Mouse (Mus musculus): ENCODE measurements at regions not wholly inside any gene's neighbourhood (a gene's known extent, or its start where the extent isn't known, plus 50 kb on each side); places are given as distances from the start of the nearest gene placed in this dataset.

DNA sequence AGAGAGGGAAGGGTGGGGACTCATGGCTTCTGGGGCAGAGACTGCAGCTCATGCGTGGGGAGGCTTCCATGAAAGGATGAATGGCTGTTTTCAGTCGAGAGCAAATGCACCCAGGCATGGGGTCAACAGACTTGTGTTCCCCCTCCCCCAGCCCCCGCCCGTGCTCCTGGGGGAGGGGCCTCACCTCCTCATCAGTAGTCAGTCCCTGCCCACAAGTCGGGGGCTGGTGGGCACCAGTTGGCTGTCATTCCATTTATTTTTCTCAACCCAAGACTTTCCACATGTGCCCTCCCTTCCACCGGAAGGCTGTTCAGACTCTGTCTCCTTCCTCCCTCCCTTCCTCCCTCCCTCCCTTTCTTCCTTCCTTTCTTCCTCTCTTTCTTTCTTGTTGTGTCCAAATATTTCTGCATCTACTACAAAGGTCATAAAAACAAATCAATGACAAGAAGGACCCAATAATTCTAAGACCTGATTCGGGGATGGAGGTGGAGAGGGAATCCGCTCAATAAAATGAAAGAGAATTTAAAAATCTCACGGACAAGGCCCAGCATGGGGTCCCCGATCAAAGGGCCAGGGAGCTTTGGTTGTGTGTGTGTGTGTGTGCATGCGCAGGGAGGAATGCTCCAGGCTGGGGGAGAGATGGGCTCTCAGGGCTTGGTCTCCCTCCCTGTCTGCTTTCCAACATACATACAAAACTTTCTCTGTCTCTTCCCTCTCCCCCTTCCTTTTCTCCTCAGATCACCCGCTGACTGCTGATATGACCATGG, 57.7 kb downstream of the Rpl14 start:
- no peak for ATAC-seq (ENCODE audit: insufficient number of reproducible peaks, low FRiP score, low TSS enrichment)

DNA sequence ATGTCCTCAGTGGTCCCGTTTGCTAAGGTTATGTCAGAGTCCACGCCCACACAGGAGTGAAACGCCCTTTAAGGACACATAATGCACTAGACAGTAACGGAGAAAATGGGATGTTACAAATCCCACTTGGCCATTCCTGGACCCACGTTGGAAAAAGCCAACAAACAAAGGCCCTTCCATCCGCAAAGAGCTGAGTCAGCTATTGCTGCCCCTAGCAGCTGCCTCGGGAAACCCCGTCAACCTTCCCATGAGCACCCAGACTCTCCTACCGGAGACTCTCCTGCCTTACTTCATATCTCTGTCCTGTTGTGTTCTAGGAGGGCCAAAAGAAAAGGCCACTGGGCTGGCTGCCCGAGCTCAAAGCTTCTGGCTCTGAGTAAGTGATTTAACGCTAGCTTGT, 58.4 kb downstream of the Rpl14 start:
- ATAC-seq (ENCODE audit: insufficient number of reproducible peaks, low FRiP score, low TSS enrichment): no peak

DNA sequence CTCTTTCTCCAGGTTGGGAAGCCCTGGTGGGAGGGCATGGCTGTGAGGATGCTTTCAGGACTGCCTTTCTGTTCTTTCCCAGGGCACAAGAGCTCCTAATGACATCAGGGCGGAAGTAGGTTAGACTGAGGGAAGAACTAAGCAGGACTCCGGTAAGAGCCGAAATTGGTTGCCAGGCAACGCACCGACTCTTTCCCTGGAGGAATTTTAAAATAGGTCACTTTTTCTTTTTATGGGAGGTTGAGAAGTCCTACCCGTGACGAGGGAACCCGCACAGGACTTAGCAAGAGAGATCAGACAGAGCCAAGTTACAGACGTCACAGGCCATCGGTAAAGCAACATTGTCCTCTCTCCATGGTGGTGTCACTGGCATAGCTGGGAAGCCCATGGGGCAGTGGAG, 61.6 kb downstream of the Rpl14 start:
- ATAC-seq (ENCODE audit: insufficient number of reproducible peaks, low FRiP score, low TSS enrichment): no peak

DNA sequence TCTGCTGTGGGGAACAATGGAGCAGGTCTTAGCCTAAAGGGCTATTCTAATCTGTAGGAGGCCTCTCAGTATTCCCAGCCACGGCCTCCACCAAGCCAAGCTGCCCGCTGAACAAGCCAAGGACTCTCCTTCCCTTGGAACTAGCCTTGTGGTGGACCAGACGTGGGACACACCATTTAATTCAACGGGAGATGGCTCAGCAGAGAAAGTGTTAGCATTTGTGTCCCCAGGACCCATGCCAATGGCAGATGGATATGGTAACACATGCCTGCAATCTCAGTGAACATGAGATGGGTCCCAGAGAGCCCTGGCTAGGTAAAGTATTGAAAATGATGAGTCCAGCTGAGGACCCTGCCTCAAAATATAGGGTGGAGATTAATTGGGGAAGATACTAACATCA, 71.4 kb downstream of the Rpl14 start:
- no peak for ATAC-seq (ENCODE audit: insufficient number of reproducible peaks, low FRiP score, low TSS enrichment)

DNA sequence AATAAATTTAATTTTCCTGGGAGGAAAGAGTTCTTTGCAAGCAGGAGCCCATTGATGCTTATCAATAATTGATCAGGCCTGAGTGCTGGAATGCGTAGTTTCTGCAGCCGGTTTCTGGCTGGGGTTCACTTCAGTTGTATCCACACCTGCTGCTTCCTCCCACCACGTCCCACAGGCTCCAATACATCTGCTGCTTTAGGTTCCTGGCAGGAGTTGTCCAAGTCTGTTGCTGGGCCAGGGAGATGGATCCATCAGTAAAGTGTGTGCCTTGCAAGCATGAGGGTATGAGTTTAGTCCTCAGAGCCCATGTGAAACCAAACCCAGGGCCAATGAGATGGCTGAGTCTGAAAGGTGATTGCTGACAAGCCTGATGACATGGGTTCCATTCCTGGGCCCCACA, 72.1 kb downstream of the Rpl14 start:
- no peak for ATAC-seq (ENCODE audit: insufficient number of reproducible peaks, low FRiP score, low TSS enrichment)

DNA sequence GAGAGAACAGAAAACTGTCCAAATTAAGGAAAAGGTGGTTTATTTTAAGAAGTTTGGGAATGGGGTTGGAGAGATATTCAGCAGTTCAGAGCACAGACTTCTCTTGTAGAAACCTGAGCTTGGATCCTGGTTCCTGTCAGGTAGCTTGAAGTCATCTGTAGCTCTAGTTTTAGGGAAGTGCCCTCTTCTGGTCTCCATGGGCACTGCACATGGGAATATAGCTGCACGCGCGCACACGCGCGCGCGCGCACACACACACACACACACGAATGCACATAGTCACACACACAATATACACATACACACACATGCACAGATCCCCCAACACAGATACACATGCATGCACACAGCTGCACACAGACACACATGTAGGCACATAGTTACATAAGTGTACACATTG, 74.5 kb downstream of the Rpl14 start:
- ATAC-seq (ENCODE audit: insufficient number of reproducible peaks, low FRiP score, low TSS enrichment): no peak

DNA sequence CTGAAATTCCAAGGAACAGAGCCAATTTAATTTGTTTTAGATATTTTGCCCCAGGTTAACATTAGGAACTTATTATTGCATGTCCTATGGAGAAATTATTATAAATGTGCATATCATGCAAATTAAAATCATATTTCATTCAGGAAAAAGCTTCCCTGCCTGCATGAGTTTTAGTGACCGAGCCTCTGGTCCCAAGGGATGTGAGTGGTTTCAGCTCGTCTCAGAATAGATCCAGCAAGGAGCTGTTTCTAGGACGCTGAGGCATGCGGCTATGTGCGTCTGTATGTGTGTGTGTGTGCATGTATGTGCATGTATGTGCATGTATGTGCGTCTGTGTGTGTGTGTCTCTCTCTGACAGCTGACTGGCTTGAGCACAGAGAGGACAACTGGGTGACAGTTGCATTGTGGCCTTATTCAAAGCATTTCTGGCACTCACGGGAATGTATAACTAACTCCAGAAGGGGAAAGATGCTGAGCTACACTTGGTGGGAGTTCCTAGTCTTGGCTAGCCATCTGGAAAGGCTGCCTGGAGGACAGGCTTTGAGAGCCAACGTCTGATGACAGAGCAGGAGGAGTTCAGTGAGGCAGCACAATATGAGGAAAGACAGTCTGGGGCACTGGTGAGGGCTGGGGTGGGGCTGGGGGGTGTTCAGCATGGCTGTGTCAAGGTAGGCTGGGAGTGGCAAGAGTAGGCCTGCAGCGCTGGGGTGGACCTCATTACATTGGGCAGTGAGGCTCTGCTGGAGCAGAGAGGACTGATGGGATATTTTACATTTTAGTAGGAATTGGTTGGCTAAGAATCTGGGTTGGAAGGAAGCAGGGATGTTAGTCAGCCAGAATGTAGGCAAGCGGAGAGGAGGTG, 75.8 kb downstream of the Rpl14 start:
- ATAC-seq (ENCODE audit: insufficient number of reproducible peaks, low FRiP score, low TSS enrichment): no peak

DNA sequence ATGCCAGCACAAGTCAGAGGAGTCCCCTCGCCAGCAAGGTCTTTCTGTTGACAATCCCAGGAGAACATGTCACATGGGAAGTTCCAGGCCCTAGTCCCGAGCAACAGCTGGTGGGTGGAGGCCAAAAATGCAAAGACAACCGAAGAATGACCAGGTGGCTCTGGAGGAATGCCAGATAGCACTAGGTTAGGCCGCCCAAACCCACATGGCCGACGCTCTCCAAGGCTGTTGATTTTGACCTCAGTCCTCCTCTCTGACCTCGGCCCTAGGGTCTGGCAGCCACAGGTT, 76.4 kb downstream of the Rpl14 start:
- no peak for ATAC-seq (ENCODE audit: insufficient number of reproducible peaks, low FRiP score, low TSS enrichment)

DNA sequence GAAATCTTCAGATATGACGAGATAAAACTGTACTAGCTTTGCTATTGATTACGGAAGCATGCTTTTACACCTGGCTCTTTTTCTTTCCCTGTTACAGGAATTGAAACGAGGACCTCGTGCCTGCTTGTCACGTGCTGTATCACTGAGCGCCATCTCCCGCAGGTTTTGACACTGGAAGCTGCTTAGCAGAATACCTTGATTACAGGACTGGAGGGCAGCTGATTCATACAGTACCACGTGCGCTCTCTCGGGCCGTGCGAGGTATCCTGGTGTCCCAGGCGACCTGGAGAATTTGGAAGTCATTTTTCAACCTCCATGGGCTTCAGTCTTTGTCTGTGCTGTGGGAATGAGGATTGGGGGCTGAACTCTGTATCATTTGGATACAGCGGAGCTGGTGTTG, 81.5 kb downstream of the Rpl14 start:
- ATAC-seq (ENCODE audit: insufficient number of reproducible peaks, low FRiP score, low TSS enrichment): no peak

DNA sequence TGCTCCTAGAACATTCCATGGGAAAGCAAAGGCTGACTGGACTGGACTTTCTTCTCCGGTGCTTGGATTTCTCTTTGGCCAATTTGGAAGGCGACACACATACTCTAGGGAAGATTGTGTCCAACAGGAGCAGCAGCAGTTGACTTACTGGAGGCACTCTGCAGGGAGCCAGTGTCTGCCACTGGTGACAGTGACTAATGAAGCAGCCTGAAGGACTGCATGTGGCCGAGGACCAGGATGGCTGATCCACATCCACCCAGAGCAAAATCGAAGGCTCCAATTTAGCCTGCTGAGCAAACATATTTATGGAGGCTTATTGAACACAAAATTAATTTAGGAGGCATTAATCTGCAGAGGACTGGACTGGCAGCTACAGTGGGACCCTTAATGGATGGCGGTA, 81.9 kb downstream of the Rpl14 start:
- ATAC-seq (ENCODE audit: insufficient number of reproducible peaks, low FRiP score, low TSS enrichment): no peak

DNA sequence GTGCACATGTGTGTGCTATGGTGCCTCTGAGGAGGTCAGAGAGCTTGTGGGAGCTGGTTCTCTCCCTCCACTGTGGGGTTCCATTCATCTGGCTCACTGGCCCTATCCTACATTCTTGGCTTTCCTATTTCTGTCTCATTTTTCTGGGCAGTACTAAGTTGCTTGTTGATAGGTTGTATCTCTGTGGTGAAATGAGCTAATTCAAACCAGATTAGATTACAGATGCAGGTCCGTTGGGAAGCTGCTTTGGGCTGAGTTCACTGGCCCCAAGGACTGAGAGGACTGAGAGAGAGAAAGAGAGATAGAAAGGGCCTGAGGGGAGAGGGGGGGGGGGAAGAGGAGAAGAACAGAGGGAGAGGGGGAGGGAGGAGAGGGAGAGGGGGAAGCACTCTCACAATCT, 83.5 kb downstream of the Rpl14 start:
- no peak for ATAC-seq (ENCODE audit: insufficient number of reproducible peaks, low FRiP score, low TSS enrichment)

DNA sequence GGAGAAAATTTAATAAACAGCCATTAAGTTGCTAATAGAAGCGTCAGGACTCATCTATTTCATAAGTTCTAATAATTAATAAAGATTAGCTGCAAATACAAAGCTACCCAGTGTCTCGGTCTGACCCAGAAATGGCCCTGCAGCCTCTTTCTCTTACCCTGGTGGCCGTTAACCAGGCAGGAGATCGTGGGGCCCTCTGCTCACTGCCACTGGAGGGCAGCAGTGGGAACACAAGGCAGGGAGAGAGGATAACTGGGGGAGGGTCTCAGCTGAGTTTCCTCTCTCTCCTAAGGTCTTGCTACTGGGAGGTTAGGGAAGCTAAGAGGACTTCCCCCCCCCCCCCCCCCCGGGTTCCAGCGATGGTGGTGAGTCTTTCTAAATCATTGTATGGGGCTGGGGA, 85.7 kb downstream of the Rpl14 start:
- no peak for ATAC-seq (ENCODE audit: insufficient number of reproducible peaks, low FRiP score, low TSS enrichment)

DNA sequence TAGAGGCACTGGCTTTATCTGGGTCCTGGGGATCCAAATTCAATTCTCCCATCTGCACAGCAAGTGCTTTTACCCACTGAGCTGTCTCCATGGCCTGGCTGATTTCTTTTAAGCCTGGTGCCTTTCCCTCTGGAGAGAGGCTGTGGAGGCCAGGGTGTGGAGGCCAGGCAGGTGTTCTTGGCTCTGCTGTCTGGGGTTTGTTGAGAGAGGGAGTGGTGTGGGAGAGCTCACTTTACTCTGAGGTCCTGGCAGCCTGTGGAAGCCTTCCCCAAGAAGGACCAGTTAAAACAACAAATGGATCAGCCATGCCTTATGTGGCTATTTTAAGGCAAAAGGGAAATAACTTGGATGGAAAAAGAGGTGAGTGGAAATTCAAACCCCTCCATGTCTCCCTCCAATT, 86.5 kb downstream of the Rpl14 start:
- ATAC-seq (ENCODE audit: insufficient number of reproducible peaks, low FRiP score, low TSS enrichment): no peak

DNA sequence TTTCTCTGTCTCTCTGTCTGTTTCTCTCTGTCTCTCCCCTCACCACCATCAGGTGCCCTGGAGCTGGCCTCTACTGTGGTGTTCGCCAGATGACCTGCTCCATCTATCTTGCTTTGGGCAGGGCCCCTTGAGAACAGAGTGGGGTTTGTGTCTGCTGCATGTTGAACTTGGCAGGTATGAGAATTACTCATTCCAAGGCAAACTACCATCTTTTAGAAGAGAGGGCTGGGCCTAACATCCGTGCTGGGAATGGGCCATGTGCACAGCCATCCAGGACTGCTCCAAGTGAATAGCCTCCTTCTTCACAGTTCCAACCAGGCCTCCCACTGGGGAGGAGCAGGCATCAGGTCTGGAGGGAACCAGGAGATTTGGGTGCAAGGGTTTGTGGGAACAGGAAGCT, 87.3 kb downstream of the Rpl14 start:
- no peak for ATAC-seq (ENCODE audit: insufficient number of reproducible peaks, low FRiP score, low TSS enrichment)

DNA sequence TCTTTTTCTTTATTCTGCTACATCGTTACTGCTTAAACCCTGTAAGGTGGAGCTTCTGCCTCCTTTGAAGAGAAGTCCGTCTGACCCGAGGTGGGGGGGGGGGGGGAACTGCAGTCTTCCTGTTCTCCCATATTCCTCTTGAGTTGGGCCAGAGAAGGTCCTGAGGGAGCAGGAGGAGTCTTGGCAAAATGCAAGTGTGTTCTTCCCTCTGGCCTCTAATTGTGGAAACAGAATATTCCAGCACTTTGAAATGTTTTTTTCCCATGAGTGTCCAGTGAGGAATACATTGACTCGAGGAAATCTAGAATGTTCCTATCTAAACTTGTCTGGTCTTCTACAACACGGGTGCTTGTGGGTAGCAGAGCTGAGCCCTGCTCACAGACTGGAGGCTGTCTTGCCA, 90.0 kb downstream of the Rpl14 start:
- ATAC-seq (ENCODE audit: insufficient number of reproducible peaks, low FRiP score, low TSS enrichment): no peak

DNA sequence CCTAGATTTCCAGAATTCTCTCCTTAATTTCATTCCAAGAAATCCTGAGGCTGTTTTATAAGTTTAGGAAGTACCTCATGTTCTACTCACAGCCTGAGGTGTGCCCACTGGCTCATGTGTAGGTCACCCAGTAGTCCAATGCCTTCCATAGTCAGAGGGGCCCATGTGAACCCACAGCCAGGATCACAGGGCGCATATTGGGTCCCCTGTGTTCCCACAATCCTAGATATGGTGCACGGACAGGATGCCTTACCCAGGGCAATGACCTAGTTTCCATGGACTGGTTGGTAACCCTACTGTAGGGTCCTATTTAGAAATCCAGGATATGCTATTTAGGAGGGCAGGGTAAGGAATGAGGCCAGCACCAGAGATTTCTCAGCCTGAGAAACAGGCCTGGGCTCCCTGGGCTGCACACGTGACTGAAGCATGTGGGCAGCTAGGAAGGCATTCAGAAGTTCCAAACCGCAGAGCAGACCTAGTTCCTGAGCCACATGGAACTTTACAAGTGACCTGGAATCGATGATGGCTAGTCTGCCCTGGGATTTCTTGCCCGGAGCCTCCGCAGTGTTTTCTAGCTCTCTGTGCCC, 90.5 kb downstream of the Rpl14 start:
- no peak for ATAC-seq (ENCODE audit: insufficient number of reproducible peaks, low FRiP score, low TSS enrichment)

DNA sequence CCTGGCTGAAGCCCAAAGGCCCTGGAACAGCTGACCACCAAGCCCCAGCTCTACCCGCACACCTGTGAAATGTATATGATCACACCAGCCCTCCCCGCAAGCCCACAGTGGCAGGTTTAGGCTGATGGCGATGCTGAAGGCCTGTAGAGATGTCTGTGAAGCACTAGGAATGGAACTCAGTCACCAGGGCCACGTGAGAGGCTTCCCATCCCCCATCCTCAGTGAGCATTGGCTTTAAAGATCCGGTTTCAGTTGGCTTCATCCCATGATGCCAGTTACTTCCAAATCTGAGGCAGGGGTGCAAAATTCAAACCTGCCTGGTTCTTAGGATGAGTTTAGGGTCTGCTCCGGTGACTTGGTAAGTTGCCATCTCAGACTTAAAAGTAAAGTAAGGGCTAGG, 91.9 kb downstream of the Rpl14 start:
- no peak for ATAC-seq (ENCODE audit: insufficient number of reproducible peaks, low FRiP score, low TSS enrichment)

DNA sequence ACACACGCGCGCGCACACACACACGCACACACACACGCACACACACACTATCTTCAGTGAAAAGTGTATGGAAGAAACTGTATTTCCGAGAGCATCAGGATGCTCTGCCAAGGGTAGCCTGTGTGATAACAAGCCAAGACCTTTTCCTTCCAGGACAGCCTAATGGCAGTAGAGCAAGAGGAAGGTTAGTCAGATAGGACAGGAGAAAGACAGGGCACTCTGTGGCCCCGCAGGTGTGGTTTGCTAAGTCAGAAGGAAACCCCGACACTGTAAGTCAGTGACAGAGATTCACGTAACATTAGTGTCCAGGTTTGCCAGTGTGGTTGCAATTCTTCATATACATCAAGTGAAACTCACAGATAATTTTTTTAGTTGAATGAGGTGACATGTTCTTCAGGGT, 92.8 kb downstream of the Rpl14 start:
- ATAC-seq (ENCODE audit: insufficient number of reproducible peaks, low FRiP score, low TSS enrichment): no peak

DNA sequence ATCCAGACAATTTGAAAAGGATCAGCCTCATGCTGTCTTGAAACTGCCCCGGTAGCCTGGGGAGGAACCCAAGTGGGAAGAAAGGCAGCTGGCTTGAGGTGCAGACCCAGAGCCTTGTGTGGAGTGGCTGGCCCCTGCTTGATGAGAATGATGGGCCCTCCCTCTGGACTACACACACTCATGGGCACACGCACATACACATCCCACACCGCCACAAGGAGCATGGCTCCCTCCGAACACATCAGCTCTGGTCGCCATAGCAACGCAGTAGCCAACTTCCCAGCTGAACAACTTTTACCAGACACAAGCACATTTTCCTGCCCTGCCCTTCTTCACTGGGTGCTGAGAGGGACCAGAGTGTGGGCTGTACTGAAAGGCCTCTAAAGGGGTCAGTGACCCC, 101.2 kb downstream of the Rpl14 start:
- ATAC-seq (ENCODE audit: insufficient number of reproducible peaks, low FRiP score, low TSS enrichment): no peak

DNA sequence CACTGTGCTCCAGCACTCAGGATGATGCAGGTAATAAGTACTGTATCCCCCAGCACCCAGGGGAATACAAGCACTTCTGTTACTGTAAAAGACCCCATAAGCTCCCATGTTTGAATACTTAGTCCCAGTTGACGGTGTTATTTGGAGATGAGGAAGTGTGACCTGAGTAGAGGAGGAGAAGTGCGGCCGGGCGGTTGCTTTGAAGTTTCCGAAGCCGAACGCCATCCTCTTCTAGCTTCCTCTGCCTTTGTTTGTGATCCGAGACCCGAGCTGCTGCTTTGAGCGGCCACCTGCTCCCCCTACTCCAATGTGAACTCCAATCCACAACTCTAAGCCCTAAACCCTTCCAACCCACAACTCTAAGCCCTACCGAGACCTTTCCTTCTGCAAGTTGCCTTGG, 103.6 kb downstream of the Rpl14 start:
- ATAC-seq (ENCODE audit: insufficient number of reproducible peaks, low FRiP score, low TSS enrichment): no peak

DNA sequence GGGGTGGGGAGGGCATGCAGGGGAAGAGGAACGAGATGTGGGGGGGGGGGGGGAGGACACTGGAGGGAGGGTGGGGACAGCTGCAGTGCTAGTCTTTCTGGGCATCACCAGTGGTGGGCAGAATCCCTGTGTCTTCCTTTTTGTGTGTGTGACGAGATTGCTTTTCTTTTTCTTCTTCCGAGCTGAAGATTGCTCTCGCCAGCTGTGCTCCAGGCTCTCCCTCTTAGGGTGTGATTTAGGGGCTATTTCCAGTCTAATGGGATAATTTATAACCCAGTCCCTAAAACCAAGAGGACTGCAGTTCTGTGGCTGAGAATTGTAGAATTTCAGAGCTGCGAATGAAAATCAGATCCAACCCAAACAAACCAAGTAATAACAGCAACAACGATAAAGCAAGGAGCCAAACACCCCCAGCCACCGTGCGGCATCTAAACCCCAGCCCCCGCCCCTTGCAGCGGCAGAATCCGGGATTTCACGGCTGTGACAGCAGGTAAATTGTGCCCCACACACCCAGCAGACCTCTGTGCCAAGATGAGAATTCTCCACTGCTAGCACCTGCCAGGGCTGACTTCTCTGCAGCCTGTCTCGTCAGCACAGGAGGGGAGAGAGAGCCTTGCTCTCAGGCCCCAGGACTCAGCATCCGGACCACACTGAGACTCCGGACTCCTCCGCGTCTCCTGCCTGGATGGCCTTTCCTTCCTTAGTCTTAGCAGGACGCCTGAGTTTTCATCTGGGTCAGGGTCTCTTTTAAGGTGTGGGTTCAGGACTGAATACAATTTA, 104.3 kb downstream of the Rpl14 start:
- no peak; the same call in 1 of the 2 replicates for ATAC-seq (ENCODE audit: insufficient number of reproducible peaks, low FRiP score, low TSS enrichment)
